Mouse (Mus musculus): ENCODE data around the gene Fubp1. TPM values are rescaled to one million over a fixed set of nuclear protein-coding genes. Genes with fewer than 3 reads are reported as not detected.
A peak's percentile ranks its signal among the peaks of the same experiment; 100 is the strongest.

Fubp1 gene
- total RNA-seq, 2 experiments from 2014 or later: 100 to 138 TPM

DNA sequence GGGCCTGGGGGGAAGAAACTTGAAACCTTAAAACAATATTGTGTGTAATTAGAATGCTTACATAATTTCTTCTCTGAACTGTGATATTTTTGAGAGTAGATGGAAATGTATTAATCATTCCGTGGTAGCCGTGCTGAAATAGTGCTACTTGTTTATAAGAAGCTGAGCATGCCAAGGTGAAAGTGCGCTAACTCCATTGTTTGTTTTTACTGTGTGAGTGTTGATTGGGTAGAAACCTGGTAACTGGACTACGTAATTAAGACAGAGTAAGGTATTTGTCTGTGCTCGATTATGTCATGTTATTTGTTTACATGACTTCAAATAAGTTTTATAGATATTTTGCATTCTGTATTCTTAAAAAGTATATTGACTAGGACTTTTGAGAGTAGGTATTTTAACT lies 19.0 kb downstream of the Fubp1 start:
- no peak for DNase-seq (ENCODE audit: extremely low spot score in 1 of 2, low spot score in 1 of 2)

DNA sequence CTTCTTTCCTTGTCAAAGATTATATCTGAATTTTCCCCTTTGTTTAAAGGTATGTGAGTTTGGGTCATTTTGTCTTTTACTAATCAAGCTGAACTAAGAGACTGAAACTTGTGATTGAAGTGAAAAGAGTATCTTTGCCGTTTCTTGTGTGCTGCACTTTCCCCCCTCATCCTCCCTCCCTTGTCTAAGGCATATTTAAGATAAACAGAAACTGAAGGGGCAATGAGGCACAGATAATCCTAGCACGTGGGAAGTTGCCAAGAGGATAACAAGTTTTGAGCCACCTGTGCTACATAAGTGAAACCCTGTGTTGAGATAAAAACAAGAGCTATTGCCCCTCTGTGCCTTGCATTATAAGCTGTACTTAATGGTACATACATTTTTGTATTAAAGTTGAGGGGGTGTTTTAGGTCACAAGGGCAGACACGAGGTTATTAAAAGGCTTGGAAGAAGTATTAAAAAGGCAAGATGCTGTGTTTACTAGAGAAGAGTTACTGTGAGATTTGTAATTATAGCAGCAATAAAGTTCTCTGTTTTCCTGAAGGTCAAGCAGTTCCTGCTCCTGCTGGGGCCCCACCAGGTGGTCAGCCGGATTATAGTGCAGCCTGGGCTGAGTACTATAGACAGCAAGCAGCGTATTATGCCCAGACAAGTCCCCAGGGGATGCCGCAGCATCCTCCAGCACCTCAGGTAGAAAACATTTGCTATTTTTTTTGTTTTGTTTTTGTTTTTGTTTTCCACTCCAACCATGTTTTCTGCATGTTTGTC lies 21.3 kb downstream of the Fubp1 start:
- DNase-seq (ENCODE audit: extremely low spot score in 1 of 2, low spot score in 1 of 2): no peak

DNA sequence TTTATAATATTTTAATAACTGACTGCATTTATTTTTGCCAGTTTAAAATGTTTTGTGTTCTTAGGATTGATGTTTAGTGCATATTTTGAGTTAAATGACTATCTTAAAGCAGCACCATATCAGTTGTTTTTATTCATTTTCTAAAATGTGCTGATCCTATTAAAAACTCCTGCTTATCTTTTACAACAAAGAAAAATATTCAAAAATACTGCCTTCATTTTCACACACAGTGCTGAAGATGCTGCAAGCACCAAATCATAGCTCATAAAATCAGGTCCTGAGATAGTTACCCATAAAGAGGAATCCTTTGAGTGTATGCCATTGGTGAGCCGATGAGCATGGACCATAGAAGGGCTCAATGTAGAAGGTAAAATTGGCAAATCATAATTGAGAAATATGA lies 25.0 kb downstream of the Fubp1 start:
- no peak for DNase-seq (ENCODE audit: extremely low spot score in 1 of 2, low spot score in 1 of 2)

DNA sequence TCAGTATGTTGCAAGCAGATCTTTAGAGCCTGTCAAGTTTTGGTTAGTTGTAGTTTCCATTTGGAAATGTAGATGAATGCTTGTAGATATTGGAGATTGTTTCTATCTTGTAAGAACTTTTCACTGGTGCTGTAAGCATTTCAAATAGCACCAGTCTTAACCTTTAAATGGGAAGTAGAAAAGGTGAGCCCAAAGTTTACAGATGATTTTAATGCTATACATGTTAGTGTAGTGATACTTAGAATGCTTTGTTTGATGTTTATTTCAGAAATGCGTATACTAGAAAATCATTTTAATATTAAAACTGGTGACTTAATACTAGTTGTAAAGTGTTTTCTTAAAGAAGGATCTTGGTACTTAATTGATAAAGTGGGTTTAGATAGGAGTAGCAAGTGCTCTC lies 25.6 kb downstream of the Fubp1 start:
- DNase-seq (ENCODE audit: extremely low spot score in 1 of 2, low spot score in 1 of 2): no peak

DNA sequence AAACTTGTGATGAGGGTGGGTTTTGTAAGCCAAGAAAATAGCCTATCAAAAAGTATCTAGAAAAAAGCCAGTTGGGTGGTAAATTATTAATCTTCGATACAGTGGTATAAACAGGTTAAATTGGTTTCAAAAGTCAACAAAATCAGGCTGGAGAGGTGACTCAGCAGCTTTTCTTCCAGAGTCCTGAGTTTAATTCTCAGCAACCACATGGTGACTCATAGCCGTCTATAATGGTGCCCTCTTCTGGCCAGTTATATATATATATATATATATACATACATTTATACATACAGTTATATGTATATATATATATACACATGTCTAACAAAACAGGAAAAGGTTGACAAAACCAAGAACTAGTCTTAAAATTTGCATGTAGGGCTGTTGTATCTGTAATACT lies 28.6 kb downstream of the Fubp1 start:
- no peak for DNase-seq (ENCODE audit: extremely low spot score in 1 of 2, low spot score in 1 of 2)

DNA sequence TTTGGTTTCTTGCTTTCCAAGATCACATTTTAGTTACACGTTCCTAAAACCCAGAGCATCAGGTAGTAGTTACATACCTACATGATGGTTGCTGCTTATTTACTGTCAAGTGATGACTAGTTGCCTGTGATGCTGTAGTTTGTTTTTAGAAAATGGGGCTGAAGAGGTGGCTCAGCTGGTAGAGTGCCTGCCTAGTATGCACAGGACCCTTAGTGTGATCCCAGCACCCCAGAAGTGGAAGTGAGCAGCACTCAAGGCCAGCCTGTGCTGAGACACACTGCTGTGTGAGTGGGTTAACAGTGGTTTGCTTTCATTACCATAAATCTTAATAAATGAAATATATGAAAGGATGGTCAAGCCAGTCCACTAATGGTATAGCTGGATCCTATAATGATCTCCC lies 29.4 kb downstream of the Fubp1 start:
- no peak for DNase-seq (ENCODE audit: extremely low spot score in 1 of 2, low spot score in 1 of 2)

DNA sequence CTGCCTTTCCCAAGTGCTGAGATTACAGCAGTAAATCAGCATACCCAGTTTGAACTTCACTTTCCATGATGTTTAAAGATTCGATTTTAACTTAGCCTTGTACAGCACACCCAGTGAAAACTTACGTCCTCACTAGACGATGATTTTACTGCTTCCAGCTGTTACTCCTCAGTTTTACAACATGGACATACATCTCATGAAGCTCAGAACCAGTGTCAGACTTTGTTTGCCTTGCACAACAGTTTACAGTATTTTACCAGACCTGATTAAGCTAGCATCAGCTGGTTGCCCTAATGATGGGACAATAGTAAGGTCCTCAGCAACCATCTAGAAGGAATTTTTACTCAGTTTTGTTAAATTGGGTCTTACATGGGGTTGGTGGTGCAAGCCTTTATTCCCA lies 30.9 kb downstream of the Fubp1 start:
- DNase-seq (ENCODE audit: extremely low spot score in 1 of 2, low spot score in 1 of 2): no peak

DNA sequence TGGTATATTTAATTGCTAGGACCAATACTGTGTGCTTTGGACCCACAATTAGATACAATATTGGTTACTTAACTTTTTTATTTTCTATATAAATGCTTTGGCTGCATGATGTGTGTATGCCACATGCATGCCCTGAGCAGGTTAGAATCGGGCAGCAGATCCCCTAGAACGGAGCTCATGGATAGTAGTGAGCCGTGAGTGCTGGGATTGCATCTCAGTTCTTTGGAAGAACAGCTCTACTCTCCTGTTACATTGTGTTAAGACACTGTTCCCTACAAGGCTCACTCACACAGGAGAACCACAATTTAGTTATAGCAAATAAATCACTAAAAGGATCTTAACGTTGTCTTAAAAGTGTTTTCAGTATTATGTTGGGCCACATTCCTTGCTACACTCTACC lies 33.1 kb downstream of the Fubp1 start:
- DNase-seq (ENCODE audit: extremely low spot score in 1 of 2, low spot score in 1 of 2): no peak

DNA sequence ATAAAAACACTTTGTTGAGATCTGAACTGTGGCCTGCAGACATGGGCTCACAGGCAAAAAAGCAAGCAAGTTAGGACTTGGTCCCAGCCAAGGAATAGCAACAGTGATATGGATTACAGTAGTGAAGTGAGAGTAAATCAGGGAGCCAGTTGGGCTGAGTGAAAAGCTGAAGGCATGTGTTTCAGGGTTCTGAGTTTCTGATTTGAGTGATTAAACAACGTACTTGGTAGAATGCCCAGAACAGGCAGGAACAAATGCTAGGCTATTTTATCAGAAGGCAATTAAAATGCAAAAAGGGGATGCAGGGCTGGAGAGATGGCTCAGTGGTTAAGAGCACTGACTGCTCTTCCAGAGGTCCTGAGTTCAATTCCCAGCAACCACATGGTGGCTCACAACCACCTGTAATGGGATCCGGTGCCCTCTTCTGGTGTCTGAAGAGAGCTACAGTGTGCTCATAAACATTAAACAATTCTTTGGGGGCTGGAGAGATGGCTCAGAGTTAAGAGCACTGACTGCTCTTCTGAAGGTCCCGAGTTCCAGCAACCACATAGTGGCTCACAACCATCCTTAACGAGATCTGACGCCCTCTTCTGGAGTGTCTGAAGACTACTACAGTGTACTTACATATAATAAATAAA lies 35.2 kb downstream of the Fubp1 start:
- no peak for DNase-seq (ENCODE audit: extremely low spot score in 1 of 2, low spot score in 1 of 2)

DNA sequence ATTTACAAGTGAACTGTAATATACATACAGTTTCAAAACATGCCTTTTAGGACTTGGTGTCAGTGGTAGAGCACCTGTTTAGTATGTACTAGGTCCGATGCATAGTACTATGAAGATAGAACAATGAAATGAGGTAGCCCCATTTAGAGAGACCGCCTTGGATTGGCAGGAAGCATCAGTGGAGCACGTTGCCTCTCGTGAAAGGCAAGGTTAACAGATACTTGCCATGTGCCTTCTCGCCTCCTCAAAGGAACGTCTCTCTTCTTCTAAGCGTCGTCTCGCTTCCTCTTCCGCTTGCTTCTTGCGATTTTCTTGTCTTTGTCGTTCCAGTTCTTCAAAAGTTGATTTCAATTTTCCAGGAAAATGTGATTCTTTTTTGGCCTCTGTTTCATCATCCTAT lies 37.5 kb downstream of the Fubp1 start:
- DNase-seq (ENCODE audit: extremely low spot score in 1 of 2, low spot score in 1 of 2): no peak

DNA sequence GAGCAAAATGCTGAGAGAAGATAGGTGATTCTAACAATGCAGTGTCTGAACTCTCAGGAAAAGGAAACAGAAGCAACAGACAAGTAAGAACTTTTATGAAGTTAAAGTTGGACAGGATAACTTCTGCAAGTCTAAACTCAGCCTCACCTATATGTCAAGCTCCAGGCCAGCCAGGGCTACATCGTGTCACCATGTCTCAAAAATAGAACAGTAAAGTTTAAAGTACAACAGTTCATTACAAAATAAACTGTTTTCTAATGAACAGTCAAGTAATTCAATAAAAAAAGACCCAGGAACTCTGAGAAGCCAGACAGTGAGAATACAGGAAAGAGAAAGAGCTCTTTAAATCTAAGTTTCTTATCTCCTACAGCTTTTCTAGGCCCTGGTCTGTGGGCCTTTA lies 40.3 kb downstream of the Fubp1 start:
- no peak for DNase-seq (ENCODE audit: extremely low spot score in 1 of 2, low spot score in 1 of 2)

DNA sequence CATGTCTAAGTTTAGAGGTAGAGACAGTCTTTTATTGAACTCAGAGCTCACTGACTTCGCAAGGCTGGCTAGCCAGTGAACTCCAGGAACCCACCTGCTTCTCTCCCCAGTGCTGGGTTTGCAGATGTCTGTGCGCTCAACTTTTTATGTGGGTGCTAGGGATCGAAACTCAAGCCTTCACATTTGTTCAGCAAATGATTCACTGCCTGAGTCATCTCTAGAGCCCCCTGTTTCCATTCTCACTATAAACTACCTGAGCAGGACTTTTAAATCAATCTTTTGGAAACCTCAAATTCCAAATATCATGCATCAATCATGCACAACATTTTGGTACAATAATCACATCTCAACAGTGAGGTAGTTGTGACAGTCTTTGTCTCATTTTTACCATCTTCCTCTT lies 47.3 kb downstream of the Fubp1 start:
- DNase-seq (ENCODE audit: extremely low spot score in 1 of 2, low spot score in 1 of 2): no peak

DNA sequence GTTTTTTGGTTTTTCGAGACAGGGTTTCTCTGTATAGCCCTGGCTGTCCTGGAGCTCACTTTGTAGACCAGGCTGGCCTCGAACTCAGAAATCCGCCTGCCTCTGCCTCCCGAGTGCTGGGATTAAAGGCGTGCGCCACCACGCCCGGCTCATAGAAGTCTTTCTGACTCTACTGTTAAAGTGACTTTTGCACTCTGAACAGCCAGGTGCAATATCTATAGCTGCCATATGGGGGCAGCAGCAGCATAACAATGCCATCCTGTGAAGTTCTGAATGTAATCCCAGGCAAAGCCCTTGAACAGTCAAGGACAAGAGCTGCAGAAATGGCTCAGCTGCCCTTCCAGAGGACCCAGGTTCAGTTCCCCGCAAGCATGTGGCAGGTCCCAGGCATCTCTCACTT lies 49.2 kb downstream of the Fubp1 start:
- DNase-seq (ENCODE audit: extremely low spot score in 1 of 2, low spot score in 1 of 2): peak; percentile 42 to 80

DNA sequence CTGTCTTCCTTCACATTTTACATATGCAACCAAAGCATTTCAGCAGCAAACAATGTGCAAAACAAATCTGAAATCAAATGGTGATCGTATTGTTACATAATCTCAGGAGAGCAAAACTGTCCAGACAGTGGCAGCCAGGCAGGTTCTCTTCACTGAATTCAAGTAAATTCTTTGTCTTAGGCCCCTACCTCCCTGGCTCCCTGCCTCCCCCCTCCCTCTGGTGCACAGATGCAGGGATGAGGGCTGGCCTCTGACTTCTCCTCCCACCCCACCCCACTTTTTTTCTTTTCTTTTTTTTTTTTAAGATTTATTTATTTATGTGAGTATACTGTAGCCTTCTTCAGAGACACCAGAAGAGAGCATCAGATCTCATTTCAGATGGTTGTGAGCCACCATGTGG lies 50.1 kb downstream of the Fubp1 start:
- no peak for DNase-seq (ENCODE audit: extremely low spot score in 1 of 2, low spot score in 1 of 2)

DNA sequence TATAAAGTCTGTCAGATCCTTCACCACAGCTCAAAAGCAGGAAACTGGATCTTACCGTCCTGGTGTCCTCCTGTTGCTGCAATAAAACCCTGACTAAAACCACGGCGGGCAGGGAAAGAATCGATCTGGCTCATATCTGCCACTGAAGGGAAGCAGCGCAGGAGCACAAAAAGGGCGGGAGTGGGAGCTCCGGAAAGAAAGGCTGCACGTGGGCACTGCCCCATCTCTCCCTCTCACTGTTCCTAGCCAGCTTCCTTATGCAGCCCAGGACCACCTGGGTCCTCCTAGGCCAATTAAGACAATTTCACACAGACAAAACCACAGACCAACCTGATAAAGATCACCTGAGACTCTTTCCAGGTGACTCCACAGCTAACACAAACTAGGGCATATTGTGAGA lies 51.2 kb downstream of the Fubp1 start:
- no peak for DNase-seq (ENCODE audit: extremely low spot score in 1 of 2, low spot score in 1 of 2)

DNA sequence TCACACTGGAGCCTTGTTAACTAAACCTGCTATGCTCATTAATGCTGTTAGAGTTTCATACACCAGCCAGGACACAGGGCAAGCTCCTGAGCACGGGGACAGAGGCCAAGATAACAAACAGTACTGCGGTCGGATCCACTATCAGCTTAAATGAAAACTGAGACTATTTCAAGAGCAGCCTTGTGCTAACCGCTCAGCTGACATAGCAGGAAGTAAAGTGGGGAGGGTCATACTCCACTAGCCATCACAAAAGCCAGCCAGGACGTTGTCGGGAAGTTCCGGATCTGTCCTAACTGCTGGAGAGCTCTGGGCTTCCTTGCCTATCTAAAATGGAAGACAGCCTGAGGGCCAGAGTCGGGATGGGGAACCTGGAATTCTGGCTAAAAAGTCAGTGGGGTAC lies 51.7 kb downstream of the Fubp1 start:
- DNase-seq (ENCODE audit: extremely low spot score in 1 of 2, low spot score in 1 of 2): no peak

DNA sequence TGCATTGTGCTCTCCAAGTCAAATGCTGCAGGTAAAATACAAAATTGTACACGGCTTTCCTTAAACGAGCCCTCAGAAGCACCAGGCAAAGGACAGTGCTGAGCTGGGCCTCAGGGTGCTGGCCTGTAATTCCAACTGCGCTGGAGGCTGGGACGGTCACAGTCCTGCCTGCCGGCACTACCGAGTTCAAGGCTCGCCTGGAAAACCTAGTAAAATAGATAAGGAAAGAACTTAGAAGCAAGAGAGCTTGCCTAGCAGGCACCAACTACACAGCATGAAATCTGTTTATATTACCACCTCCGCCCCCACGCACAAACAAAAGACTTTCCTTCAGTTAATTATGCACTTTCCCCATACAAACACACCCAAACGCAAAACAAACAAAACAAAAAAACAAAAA lies 54.2 kb downstream of the Fubp1 start:
- DNase-seq (ENCODE audit: extremely low spot score in 1 of 2, low spot score in 1 of 2): no peak

DNA sequence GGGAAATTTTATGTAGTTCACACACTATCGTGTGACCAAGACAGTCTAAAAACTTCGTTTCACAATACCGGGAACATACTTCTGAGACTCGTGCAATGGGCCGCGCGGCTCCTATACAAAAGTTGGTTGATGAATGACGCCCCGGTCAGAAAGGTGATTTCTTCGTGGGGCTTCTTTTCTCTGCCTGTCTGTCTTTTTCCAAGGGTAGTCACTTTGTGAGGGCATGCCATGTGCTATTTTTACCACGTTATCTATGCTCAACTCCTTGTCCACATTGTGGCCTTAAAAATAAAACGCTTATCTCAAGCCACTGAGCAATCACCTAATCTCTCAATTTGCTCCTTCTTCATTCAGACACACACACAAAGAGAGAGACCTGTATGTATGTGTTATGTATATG lies 54.6 kb downstream of the Fubp1 start:
- DNase-seq (ENCODE audit: extremely low spot score in 1 of 2, low spot score in 1 of 2): no peak

DNA sequence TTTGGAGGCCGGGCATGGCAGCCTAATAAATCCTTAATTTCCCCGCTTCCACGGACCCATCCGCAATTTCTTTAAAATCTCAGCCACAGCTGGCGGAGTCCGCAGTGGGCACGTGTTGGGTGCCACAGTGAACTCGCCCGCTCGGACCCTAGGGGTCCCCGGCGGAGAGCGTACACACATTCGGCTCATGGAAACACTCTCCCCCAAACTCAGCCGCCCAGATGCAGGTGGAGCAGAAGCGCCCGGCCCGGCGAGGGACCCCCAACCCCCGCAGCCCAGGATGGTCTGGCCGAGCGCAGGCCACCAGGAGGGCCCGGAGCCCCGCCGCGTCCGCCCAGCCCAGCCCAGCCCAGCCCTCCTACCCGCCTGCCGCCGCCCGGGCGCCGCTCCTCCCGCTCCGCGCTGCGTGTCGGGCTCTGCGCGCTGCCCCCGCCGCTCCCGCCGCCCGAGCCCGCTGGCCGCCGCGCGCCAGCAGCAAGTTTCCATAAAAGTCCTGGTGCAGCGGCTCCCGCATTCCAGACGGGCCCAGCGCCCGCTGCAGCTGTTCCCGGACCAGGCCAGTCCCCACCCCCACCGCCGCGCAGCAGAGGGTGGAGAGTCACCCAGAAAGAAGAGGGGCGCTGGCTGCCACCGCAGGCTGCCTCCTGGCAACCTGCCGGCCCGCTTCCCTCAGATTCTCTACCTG lies 55.3 kb downstream of the Fubp1 start:
- DNase-seq (ENCODE audit: extremely low spot score in 1 of 2, low spot score in 1 of 2): peak in 1 of 2 experiments; percentile 25

DNA sequence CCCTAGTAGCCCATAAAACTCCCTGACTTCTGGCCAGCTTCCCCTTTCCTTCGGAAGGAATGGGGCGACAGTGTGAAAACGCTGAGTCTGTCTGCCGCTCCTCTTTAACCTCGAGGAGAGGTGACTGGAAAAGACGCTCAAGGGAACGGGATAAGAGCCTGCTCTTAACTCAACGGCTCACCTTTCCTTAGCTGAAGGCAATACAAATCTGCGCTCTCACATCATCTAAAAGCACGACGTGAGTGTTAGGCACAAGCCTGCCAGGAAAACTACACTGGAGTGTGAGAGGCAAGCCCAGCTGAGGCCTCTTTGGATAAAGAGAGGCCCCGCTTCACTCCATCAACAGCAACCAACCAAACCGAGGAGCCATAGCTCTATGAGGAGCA lies 55.8 kb downstream of the Fubp1 start, which contains the start of gene Nexn:
Gene Nexn, minus strand, starts transcription at position 315 of the 386 bp plus-strand sequence.
- no peak for DNase-seq (ENCODE audit: extremely low spot score in 1 of 2, low spot score in 1 of 2)

DNA sequence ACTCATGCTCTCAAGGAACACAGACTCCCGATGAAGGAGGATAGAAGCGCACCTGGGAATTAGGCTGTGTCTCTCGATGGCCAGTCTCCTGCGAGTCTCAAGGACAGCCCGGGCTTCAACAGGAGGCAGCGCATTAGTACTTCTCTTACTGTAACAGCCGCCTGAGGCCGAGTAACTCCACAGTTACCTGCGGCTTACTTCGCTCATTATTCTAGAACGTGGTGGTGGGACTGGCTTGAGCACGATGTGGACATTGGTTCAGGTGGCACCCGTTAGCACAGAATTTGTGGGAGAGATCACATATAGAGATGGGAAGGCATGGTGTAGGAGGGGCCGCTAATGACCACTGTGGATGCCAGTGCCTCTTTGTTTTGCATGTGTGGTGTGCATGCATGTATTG lies 57.9 kb downstream of the Fubp1 start:
- DNase-seq (ENCODE audit: extremely low spot score in 1 of 2, low spot score in 1 of 2): no peak

Data from layer of hippocampus, postnatal 25 days (tissue).